Comparison of ENCODE assay signal across 21 mouse cellular contexts in genomic region chr15:3970193-3970592, GRCm38 (mm10).
"Had no signal": no experiment of that assay in that cellular context is flagged by ENCODE, and none has a peak within 500 bp of the region (broad histone marks: within the 10 kb centered on the region; RNA-seq: fewer than 3 reads in every experiment).

No protein-coding gene starts in this region.

- H3K4me1 ChIP-seq: lung, embryonic 15.5 days; megakaryocyte, embryonic 14.5 days; midbrain, embryonic 13.5 days; midbrain, embryonic 15.5 days; neural tube, embryonic 12.5 days; stomach, embryonic 15.5 days had no signal

- H3K4me3 ChIP-seq: lung, embryonic 15.5 days; megakaryocyte, embryonic 14.5 days; midbrain, embryonic 13.5 days; midbrain, embryonic 15.5 days; neural tube, embryonic 12.5 days; stomach, embryonic 15.5 days had no signal

- H3K27ac ChIP-seq: lung, embryonic 15.5 days; macrophage; midbrain, embryonic 13.5 days; midbrain, embryonic 15.5 days; neural tube, embryonic 12.5 days; stomach, embryonic 15.5 days; stomach, postnatal 0 days had no signal

- H3K9ac ChIP-seq: liver, postnatal 0 days; lung, embryonic 15.5 days; midbrain, embryonic 13.5 days; midbrain, embryonic 15.5 days; neural tube, embryonic 12.5 days; stomach, embryonic 15.5 days had no signal

- ATAC-seq: liver, postnatal 0 days; lung, postnatal 0 days; midbrain, embryonic 13.5 days; midbrain, embryonic 15.5 days had no signal

- H3K9me3 ChIP-seq: lung, embryonic 15.5 days; megakaryocyte, embryonic 14.5 days; midbrain, embryonic 13.5 days; midbrain, embryonic 15.5 days; neural tube, embryonic 12.5 days; stomach, embryonic 15.5 days had no signal

- H3K27me3 ChIP-seq: lung, embryonic 15.5 days; megakaryocyte, embryonic 14.5 days; midbrain, embryonic 13.5 days; midbrain, embryonic 15.5 days; neural tube, embryonic 12.5 days; stomach, embryonic 15.5 days had no signal

- DNase-seq: liver, postnatal 0 days; lung, adult 2 months; lung, postnatal 14 days; lung, postnatal 36 days; retina, postnatal 1 day; right cerebral cortex, adult 18-20 months; right cerebral cortex, postnatal 25 days; right cerebral cortex, postnatal 4 days; thymus, adult 2 months; thymus, postnatal 25 days; thymus, postnatal 4 days had no signal

- H3K4me2 ChIP-seq: lung, embryonic 15.5 days; midbrain, embryonic 11.5 days; midbrain, embryonic 13.5 days; midbrain, embryonic 15.5 days; neural tube, embryonic 12.5 days; stomach, embryonic 15.5 days had no signal

- H3K36me3 ChIP-seq: midbrain, embryonic 15.5 days had no signal
